Mouse (Mus musculus) gastrocnemius, postnatal 25 days (tissue): ENCODE data around the gene Cwf19l1. TPM values are rescaled to one million over a fixed set of nuclear protein-coding genes. Genes with fewer than 3 reads are reported as not detected.

Experiments
- DNase-seq: peaks from one replicate; pipeline ENCODE4 v3.0.0; 2022
- total RNA-seq, 2 experiments: library from RNA; stranded (reverse); gene quantifications; 1 replicate in 1 of 2; 2 replicates in 1 of 2; pipeline ENCODE4 v1.2.3; 2021

Cwf19l1 gene
- total RNA-seq, 2 experiments from 2014 or later = 4.0 to 5.7 TPM

- DNase-seq = no peak
Observed at GRCm38 (mm10) chr19:44111706-44112105, 24.0 kb downstream of the Cwf19l1 start.

- DNase-seq = no peak
Observed at GRCm38 (mm10) chr19:44110356-44110755, 25.3 kb downstream of the Cwf19l1 start.

GRCm38 (mm10) chr19:44108996-44109395, 26.7 kb downstream of the Cwf19l1 start:
- DNase-seq = no peak

GRCm38 (mm10) chr19:44107661-44108521, 27.8 kb downstream of the Cwf19l1 start:
- DNase-seq = no peak

- DNase-seq = peak; percentile 93
Observed at GRCm38 (mm10) chr19:44106831-44107660, 28.6 kb downstream of the Cwf19l1 start, which contains the start of gene Chuk. TSS of gene Chuk (minus strand) at chr19:44107480.

- no peak for DNase-seq
Observed at GRCm38 (mm10) chr19:44104393-44104792, 31.3 kb downstream of the Cwf19l1 start.

GRCm38 (mm10) chr19:44103001-44103400, 32.7 kb downstream of the Cwf19l1 start:
- DNase-seq = no peak

GRCm38 (mm10) chr19:44100840-44101239, 34.8 kb downstream of the Cwf19l1 start:
- DNase-seq = no peak

GRCm38 (mm10) chr19:44086278-44086677, 49.4 kb downstream of the Cwf19l1 start:
- no peak for DNase-seq

- DNase-seq = no peak
Observed at GRCm38 (mm10) chr19:44080920-44081319, 54.8 kb downstream of the Cwf19l1 start.

- DNase-seq = no peak
Observed at GRCm38 (mm10) chr19:44080023-44080422, 55.7 kb downstream of the Cwf19l1 start.

- DNase-seq = no peak
Observed at GRCm38 (mm10) chr19:44077024-44077423, 58.7 kb downstream of the Cwf19l1 start.

GRCm38 (mm10) chr19:44076457-44076856, 59.2 kb downstream of the Cwf19l1 start:
- no peak for DNase-seq

GRCm38 (mm10) chr19:44074986-44075385, 60.7 kb downstream of the Cwf19l1 start:
- DNase-seq = no peak

- DNase-seq = no peak
Observed at GRCm38 (mm10) chr19:44071166-44071565, 64.5 kb downstream of the Cwf19l1 start.

- no peak for DNase-seq
Observed at GRCm38 (mm10) chr19:44069914-44070232, 65.8 kb downstream of the Cwf19l1 start.

GRCm38 (mm10) chr19:44069121-44069913, 66.4 kb downstream of the Cwf19l1 start, which contains the start of gene Erlin1:
TSS of gene Erlin1 (minus strand) at chr19:44069785.
- DNase-seq = peak; percentile 88

- DNase-seq = no peak
Observed at GRCm38 (mm10) chr19:44068232-44068631, 67.4 kb downstream of the Cwf19l1 start.

- no peak for DNase-seq
Observed at GRCm38 (mm10) chr19:44067323-44068049, 68.2 kb downstream of the Cwf19l1 start.

GRCm38 (mm10) chr19:44064734-44065133, 70.9 kb downstream of the Cwf19l1 start:
- DNase-seq = no peak

- DNase-seq = no peak
Observed at GRCm38 (mm10) chr19:44063773-44064172, 71.9 kb downstream of the Cwf19l1 start.

GRCm38 (mm10) chr19:44060226-44060625, 75.5 kb downstream of the Cwf19l1 start:
- DNase-seq = no peak
